Mouse (Mus musculus): Measurements from ENCODE around the gene Rnf167. TPM values are rescaled to one million over a fixed set of nuclear protein-coding genes. Genes with fewer than 3 reads are reported as not detected.

Rnf167 gene
- total RNA-seq (2017), result 51.8 and 73.4 TPM in 2 replicates

GRCm38 (mm10) chr11:70646691-70647650 is at the start of gene Rnf167, which contains the start of gene Slc25a11:
Gene Rnf167, plus strand, starts transcription at chr11:70647235.
Gene Slc25a11, minus strand, starts transcription at chr11:70647479.
- ATAC-seq (replicated peaks in 1 of 2; ENCODE audit: insufficient read depth in 1 of 2, low FRiP score in 2 of 2, low TSS enrichment in 1 of 2, low read depth in 1 of 2, poor library complexity in 2 of 2, severe bottlenecking in 2 of 2), result peak; percentile 77 to 85

- peak in 1 of 2 experiments; percentile 39; a peak in 2 of 4 replicates for ATAC-seq (replicated peaks in 1 of 2; ENCODE audit: insufficient read depth in 1 of 2, low FRiP score in 2 of 2, low TSS enrichment in 1 of 2, low read depth in 1 of 2, poor library complexity in 2 of 2, severe bottlenecking in 2 of 2)
Observed at GRCm38 (mm10) chr11:70597301-70597700, 49.7 kb upstream of the Rnf167 start.

GRCm38 (mm10) chr11:70598451-70598953 is 48.5 kb upstream of the Rnf167 start:
- ATAC-seq (replicated peaks in 1 of 2; ENCODE audit: insufficient read depth in 1 of 2, low FRiP score in 2 of 2, low TSS enrichment in 1 of 2, low read depth in 1 of 2, poor library complexity in 2 of 2, severe bottlenecking in 2 of 2), result no peak

GRCm38 (mm10) chr11:70605024-70605566 is 41.9 kb upstream of the Rnf167 start:
- ATAC-seq (replicated peaks in 1 of 2; ENCODE audit: insufficient read depth in 1 of 2, low FRiP score in 2 of 2, low TSS enrichment in 1 of 2, low read depth in 1 of 2, poor library complexity in 2 of 2, severe bottlenecking in 2 of 2), result peak; percentile 64 to 76

DNA sequence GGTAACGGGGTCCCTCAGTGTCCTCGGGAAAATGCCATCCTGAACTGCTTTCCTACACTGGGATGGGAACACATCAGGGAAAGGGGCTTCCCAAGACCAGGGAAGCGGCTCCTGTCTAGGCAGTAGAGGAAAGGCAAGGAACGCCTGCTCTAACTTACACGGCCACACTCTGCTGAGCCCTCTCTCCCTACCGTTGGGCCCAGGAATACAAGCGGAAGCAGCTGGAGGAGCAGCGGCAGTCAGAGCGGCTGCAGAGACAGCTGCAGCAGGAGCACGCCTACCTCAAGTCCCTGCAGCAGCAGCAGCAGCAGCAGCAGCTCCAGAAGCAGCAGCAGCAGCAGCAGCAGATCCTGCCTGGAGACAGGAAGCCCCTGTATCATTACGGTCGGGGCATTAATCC is 40.3 kb upstream of the Rnf167 start:
- ATAC-seq (replicated peaks in 1 of 2; ENCODE audit: insufficient read depth in 1 of 2, low FRiP score in 2 of 2, low TSS enrichment in 1 of 2, low read depth in 1 of 2, poor library complexity in 2 of 2, severe bottlenecking in 2 of 2), result no peak

GRCm38 (mm10) chr11:70607611-70608010 is 39.4 kb upstream of the Rnf167 start:
- no peak for ATAC-seq (replicated peaks in 1 of 2; ENCODE audit: insufficient read depth in 1 of 2, low FRiP score in 2 of 2, low TSS enrichment in 1 of 2, low read depth in 1 of 2, poor library complexity in 2 of 2, severe bottlenecking in 2 of 2)

GRCm38 (mm10) chr11:70608381-70609066 is 38.5 kb upstream of the Rnf167 start:
- ATAC-seq (replicated peaks in 1 of 2; ENCODE audit: insufficient read depth in 1 of 2, low FRiP score in 2 of 2, low TSS enrichment in 1 of 2, low read depth in 1 of 2, poor library complexity in 2 of 2, severe bottlenecking in 2 of 2), result no peak

DNA sequence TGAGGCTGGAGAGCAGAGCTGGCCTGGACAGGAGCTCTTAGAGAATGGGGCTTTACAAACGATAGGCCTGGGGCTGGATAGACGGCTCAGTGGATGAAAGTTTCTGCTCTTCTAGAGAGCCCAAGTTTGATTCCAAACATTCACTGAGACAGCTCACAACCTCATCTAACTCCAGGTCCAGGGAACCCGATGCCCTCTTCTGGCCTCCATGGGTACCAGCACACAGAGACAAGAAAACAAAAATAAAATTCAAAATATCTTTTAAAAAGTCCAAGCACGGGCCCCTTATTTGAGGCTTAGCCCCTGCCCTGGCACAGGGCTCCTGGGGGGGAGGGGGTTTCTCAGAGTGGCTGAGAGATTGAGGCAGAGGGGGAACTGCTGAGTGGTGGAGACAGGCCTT is 36.3 kb upstream of the Rnf167 start:
- ATAC-seq (replicated peaks in 1 of 2; ENCODE audit: insufficient read depth in 1 of 2, low FRiP score in 2 of 2, low TSS enrichment in 1 of 2, low read depth in 1 of 2, poor library complexity in 2 of 2, severe bottlenecking in 2 of 2), result no peak

GRCm38 (mm10) chr11:70612505-70612904 is 34.5 kb upstream of the Rnf167 start:
- ATAC-seq (replicated peaks in 1 of 2; ENCODE audit: insufficient read depth in 1 of 2, low FRiP score in 2 of 2, low TSS enrichment in 1 of 2, low read depth in 1 of 2, poor library complexity in 2 of 2, severe bottlenecking in 2 of 2), result no peak

DNA sequence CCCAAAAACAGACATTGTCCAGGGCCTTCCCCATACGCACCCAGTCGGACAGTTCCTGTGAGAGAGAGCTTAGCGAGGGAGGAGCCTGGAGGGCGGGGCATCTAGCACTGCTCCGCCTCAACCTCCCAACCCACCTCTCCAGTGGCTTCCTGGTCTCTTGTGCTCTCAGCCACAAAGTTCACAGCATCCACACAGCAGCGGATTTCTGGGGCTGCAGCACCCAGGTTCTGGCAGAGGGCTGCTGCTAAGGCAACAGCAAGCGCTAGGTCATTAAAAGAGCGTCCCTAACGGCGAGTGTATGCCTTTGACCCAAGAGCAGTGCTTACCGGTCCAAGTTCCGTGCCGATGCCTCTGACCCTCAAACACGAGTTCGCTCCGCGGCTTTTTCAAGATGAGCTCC is 32.0 kb upstream of the Rnf167 start:
- peak; percentile 84 to 91 for ATAC-seq (replicated peaks in 1 of 2; ENCODE audit: insufficient read depth in 1 of 2, low FRiP score in 2 of 2, low TSS enrichment in 1 of 2, low read depth in 1 of 2, poor library complexity in 2 of 2, severe bottlenecking in 2 of 2)

GRCm38 (mm10) chr11:70615516-70616093 is 31.4 kb upstream of the Rnf167 start, which contains the start of gene 4930544D05Rik:
Gene 4930544D05Rik, plus strand, starts transcription at chr11:70615848.
- 0 out of 4 replicates have a peak, but pooled peaks have one; percentile 19 for ATAC-seq (replicated peaks in 1 of 2; ENCODE audit: insufficient read depth in 1 of 2, low FRiP score in 2 of 2, low TSS enrichment in 1 of 2, low read depth in 1 of 2, poor library complexity in 2 of 2, severe bottlenecking in 2 of 2)

DNA sequence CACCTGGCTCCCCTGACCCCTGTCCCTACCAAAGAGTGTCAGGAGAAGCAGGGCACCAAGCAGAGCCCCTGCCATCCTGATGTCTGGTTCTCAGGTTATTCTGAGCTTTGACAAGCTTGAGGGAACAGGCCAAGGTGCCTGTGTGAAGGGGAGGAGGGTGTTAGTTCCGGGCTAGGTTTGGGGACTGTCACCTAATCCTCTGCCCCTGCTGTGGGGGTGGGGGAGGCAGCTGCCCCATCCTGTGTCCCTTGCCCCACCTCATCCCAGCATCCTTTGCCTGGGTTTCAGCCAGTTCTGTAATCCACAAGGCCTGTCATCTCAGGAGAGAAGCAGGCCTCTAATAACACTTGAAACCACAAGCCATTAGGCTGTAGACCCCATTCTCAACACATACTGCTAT is 27.9 kb upstream of the Rnf167 start, which contains the start of gene Chrne:
TSS of gene Chrne (minus strand) at position 116 of the 400 bp plus-strand sequence.
- no peak for ATAC-seq (replicated peaks in 1 of 2; ENCODE audit: insufficient read depth in 1 of 2, low FRiP score in 2 of 2, low TSS enrichment in 1 of 2, low read depth in 1 of 2, poor library complexity in 2 of 2, severe bottlenecking in 2 of 2)

DNA sequence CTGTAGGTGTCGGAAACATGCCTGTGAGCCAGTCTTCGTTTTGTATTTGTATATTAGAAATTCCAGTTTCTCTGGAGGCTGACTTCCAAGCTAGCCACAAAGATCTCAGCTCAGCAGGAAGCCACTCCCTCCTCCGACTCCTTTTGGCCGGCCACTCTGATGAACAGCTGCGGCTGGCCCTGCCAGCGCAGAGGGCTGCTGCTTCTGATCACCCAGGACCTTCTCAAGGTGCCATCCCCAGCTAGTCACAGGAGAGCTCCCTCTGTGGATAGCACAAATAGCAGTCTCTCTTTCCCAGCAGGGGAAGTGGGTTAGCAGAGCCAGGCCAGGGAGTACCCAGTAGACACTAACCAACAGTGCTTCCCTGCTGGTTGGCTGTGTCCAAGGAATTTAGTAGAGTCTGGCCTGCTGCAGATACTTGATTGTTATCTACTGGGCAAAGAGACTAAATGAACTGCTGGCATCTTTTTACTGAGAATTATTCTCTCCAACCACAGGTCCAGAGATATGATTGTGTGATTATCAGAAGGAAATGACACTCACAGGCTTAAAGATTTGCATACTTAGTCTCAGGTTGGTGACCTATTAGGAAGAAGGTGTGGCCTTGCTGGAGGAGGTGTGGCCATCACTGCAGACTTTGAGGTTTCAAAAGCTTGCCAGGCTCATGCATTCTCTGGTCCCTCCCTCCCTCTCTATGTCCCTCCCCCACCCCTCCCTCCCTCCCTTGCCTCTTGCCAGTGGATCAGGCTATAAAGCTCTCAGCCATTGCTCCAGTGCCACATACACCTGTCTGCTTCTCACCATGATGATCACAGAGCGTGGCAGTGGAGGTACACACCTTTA is 24.8 kb upstream of the Rnf167 start:
- peak; percentile 37 to 59; a peak in 3 of 4 replicates for ATAC-seq (replicated peaks in 1 of 2; ENCODE audit: insufficient read depth in 1 of 2, low FRiP score in 2 of 2, low TSS enrichment in 1 of 2, low read depth in 1 of 2, poor library complexity in 2 of 2, severe bottlenecking in 2 of 2)

- ATAC-seq (replicated peaks in 1 of 2; ENCODE audit: insufficient read depth in 1 of 2, low FRiP score in 2 of 2, low TSS enrichment in 1 of 2, low read depth in 1 of 2, poor library complexity in 2 of 2, severe bottlenecking in 2 of 2), result no peak
Observed at GRCm38 (mm10) chr11:70623053-70623742, 23.8 kb upstream of the Rnf167 start.

GRCm38 (mm10) chr11:70625473-70625872 is 21.6 kb upstream of the Rnf167 start:
- 0 out of 4 replicates have a peak, but pooled peaks of 1 of the 2 experiments have one; percentile 27 for ATAC-seq (replicated peaks in 1 of 2; ENCODE audit: insufficient read depth in 1 of 2, low FRiP score in 2 of 2, low TSS enrichment in 1 of 2, low read depth in 1 of 2, poor library complexity in 2 of 2, severe bottlenecking in 2 of 2)

GRCm38 (mm10) chr11:70626877-70627276 is 20.2 kb upstream of the Rnf167 start:
- ATAC-seq (replicated peaks in 1 of 2; ENCODE audit: insufficient read depth in 1 of 2, low FRiP score in 2 of 2, low TSS enrichment in 1 of 2, low read depth in 1 of 2, poor library complexity in 2 of 2, severe bottlenecking in 2 of 2), result no peak

Data from hematopoietic stem cell, adult 5-6 weeks (primary cell).